Mouse (Mus musculus) liver (tissue): Measurements from ENCODE around the gene Mxd4.

Experiments used
- DNase-seq: peaks from one replicate; pipeline ENCODE4 v3.0.0-alpha.2; 2020; ENCODE audit warnings: mixed read lengths

The Mxd4 gene

DNA sequence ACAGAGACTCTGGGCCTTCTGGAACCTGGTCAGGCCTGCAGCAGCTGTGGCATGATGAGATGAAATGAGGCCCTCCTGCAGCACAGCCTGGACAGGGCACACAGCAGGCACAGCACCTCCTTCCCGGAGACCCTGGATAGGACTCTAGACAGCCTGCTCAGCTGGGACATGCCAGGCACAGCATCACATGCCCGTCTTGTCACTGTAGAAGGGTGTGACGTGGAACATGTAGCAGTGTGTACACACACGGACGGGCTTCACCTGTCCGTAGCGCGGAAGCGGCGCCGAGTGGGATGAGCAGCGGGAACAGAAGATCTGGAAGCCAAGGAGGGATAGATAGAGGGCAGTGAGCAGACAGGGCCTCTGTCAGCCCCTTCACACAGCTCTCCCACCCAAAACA lies 8.3 kb upstream of the Mxd4 start:
- DNase-seq: no peak

DNA sequence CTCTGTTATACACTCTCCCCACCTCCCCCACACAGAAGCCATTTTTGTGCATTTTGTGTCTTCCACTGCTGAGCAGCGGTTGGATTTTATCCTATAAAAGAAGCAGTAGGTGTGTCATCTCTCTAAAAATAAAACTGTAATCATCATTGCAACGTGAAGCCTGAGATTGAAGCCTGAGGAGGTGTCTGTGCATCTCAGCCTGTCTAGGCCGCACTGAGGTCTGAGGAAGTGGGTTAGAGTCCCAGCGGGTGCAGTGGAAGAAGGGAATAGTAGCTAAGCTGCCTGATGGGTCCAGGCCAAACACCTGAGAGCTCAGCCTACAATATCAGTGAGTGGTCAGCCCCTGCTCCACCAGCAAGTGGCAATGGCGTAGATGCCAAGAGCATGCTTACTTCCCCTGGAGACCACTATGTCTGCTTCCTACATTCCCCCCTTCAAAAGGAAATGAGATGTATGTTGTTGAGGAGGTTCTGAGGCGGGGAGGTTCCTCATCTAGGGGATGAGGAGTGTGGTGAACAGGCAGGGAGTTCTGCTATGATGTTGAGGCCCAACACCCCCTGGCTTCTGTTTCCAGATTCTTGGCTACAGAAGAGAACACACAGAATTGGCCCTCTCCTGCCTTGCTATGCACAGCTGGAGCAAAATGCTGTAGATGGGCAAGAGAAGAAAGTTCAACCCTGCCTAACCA lies 7.6 kb upstream of the Mxd4 start:
- DNase-seq: no peak

DNA sequence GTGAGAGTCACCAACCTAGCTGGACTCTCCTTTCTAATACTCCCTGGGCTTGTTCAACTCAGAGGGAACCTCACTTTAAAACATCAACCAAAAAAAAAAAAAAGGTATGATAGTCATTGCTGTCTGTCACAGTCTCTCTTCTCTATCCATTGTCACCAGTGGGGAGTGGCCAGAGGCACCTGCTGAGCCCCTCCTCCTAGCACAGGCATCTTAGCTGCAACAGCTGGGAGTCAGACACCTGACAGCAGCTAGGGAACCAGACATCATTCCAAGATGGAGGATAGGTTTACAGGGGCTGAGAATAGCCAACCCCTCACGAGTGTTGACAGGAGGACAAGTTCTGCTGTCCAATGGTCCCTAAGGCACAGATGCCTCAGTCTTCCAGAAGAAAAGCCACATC lies 6.9 kb upstream of the Mxd4 start:
- no peak for DNase-seq

DNA sequence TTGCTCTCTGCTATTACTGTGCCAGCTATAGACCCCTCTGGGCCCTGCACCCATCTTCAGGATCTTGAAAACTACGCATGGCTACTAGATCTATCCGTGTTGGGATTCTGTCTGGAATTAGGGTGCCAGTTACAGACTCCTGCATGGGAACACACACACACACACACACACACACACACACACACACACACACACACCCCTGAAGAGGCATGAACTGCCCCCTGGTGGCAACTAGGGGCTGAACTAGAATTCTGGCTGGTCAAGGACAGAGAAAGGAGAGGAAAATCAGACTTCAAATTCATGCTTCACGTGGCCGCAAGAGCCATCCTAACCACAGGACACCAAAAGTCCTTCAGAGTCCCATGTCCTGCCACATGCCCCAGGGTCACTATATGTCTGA lies 4.3 kb upstream of the Mxd4 start:
- no peak for DNase-seq

DNA sequence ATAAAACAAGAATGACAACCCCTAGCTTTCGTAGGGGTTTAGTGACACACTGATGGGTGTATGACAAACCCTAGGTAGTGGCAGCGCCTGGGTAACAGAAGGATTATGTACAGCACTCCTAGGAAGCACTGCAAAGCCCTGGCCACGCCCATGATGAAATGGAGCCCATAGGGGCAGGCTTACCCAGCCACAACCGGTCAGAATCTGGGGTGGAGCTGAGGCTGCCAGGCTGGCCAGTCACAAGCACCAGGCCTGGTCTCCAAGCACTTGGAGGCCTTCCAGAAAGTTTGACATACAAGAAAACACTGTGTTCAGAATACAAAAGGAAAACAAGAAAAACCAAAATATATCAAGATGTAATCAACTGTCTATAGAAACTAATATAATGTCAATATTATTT lies 3.5 kb upstream of the Mxd4 start:
- DNase-seq: no peak

DNA sequence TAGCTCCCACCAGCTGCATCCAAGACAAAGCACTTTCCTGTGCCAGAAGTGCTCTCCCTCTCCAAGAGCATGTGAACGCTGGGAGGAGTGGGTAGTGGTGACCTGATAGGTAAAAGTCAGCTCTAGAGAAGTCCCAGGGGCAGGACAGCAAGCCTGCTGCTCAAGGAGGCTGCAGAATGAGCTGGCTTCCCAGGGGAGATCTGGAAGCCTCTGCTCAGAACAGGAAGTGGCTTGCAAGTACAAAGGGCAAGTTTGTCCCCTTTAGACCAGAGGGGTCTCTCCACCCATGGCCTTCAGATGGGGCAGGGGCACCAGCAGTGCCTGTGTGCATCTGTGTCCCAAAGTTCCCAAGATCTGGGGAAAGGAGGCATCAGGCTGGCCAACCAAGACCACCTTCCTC lies 2.0 kb upstream of the Mxd4 start:
- no peak for DNase-seq

DNA sequence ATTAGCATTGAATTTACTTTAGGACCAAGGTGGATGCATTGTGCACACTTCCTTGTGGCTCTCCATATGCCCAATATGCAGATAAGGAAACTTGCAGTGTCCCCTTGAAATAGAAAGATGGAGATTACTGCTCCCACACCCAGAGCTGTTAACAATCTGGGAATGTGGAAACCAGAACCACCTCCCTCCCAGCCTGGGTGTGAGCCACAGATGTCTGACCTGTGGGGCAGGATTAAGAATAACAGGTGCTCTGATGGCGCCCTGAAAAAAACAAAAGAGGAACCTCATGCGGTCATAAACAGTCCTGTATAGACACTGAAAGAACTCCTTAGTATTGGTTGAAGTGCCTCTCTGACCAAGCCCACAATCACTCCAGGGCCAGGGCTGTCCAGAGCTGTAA lies 1.3 kb upstream of the Mxd4 start:
- no peak for DNase-seq

DNA sequence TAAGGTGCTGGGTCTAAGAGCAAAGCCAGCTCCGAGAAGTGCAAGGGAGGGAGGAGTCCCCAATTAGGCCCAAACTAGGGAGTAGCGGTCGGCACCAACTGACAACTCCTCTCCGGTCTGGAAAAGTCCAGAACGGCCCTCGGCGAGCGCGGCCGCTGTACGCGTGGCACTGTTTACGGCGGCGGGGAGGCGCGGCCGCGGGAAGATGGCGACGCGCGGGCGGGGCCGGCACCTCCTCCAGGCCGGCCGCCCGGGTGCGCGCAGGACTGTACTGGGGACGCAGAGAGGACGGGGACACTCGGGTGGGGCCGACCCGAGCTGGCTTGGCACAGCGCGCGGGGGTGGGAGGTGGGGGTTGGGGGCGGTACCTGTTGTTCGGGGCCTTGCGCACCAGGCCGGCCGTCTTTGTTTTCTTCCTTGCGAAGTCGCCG lies 544 bp downstream of the Mxd4 start:
- peak; percentile 60 for DNase-seq

DNA sequence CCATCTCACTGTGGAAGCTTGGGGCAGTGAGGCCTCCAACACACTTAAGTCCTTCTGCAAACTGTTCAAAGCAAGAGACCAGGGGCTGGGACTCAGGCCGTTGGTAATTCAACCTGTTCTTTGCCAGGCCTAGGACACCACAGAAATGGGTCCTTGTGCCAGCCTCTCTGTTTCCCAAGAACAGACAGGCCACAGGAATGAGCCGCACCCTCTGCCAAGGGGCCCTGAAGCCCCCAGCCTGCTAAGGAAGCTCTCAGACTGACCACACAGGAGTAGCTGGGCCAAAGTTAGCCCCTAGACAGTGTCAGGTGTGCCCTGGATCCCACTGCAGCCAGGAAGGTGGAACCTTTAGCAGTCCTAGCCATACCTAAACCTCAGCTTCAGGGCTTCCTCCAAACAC lies 1.1 kb downstream of the Mxd4 start:
- DNase-seq: peak; percentile 2

DNA sequence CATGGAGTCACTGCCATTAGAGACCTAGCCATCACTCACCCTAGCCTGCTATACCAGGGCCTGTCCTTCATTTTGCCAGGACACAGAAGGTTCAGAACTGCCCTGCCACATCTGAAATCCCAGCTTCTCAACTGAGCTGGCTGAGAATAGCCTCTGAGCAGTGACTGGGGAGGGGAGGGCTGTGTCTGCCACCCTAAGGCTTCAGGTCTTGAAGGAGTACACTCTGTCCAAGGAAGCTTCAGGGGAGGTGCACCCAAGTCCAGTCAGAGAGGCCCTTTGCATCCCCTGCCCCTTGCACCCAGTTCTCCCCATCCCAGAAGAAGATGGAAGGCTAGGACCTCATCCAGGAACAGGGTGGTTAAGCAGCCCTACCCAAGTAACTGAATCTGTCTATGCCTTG lies 1.7 kb downstream of the Mxd4 start:
- DNase-seq: peak; percentile 1

DNA sequence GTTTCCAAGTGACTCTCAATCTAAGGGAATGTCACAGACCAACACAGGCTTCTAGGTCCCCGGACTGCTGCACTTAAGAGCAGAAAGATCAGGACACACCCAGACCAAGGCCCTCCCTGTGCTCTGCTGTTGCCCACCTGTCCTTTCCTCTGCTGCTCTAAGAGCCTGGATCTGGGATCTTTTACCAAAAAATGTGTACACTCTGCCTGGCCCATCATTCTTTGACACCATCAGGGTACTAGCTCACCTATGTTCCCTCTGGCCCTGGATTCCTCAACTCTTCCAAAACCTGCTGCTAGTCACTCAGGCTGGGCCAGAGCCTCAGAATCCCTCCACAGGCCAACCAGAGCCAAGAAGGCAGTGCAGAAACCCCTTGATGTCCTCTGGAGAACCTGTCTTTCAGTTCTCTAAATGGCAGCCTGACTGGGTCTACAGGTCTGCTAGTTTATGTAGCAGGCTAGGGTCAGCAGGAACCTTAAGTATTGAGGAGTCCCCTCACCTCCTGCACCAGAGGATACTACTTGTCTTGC lies 2.4 kb downstream of the Mxd4 start:
- peak; percentile 1 for DNase-seq

DNA sequence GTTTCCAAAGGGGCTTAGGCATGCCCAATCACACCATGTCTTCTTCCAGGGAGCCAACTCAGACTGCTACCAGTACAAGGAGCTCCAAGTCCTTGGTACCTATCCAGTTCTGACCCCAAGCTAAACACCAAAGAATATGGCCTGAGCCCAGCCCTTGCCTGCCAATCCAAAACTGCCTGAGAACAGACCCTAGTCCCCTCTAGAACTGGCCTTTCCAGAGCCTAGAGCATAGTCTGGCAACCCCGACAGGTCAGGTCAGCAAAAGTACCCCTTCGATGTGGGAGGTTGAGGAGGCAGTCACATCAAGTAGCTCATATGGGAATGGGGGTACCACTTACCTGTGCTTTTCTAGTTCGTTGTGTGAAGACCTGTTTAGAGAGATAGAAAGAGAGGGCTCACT lies 3.5 kb downstream of the Mxd4 start:
- DNase-seq: no peak

DNA sequence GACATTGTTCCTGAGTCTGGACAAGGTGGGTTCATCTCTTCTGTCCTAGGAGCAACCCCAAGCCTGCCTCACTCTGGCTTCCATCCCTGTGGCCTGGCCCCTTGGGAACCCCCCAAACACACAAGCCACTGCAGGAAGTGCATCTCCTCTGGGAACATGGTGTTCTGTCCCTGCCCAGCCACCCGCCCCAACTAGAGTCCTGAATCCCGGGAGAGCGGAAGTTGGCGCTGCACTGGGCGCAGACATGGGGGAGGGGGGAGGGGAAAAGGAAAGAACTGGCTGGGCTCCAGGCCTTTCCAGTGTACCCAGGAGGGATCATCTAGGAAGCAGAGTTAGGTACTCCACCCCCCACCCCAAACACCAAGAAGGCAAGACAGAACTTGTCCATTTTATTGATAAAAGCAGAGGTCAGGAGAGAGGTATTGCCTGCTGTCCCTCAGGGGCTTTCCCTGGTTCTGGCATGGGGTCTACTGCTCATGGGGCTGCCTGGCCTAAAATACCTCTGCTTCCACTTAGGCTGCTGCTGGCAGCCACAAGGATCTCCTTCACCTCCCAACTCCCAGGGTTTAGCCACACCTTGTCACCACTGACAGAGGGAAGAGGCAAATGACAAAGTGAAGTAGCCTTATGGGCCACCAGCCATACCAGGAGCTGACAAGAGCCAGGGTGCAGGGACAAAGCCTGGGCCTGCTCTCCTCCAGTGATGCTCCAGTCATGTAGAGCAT lies 4.2 kb downstream of the Mxd4 start:
- DNase-seq: peak; percentile 7

DNA sequence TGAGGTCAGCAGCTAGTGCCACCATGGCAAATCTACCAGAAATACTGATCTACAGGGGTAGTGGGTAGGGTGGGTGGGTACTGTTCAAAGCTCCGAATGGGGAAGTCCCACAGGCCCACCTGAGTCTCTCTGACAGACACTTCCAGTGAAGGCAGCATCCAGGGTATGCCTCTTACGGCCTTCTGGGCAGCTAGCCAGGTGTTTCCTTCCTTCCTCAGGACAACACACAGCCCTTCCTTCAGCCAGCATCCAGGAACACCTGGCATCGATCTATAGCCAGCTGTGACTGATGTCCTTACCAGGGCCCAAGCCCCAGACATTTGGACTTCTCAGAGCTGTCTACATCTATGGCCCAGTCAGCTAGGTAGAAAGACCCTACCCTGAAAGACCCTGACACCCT lies 5.0 kb downstream of the Mxd4 start:
- DNase-seq: peak; percentile 1

DNA sequence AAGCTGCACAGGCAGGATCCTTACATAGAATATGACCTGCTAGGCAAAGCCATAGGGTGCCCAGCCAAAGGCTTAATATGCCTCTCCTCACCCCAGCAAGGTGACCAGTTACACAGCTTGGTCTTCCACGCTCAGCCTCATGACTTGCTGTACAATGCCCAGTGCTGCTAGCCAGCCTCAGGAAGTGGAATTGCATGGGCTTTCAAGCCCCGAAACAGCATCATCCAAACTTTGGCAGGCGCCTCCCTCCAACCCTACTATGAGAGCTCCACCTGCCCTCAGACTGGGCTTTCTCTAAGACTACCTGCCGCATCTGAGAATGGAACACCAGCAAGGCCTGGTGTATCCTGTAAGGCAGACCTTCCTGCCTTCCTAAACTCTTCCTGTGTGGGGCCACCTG lies 9.7 kb downstream of the Mxd4 start:
- no peak for DNase-seq

DNA sequence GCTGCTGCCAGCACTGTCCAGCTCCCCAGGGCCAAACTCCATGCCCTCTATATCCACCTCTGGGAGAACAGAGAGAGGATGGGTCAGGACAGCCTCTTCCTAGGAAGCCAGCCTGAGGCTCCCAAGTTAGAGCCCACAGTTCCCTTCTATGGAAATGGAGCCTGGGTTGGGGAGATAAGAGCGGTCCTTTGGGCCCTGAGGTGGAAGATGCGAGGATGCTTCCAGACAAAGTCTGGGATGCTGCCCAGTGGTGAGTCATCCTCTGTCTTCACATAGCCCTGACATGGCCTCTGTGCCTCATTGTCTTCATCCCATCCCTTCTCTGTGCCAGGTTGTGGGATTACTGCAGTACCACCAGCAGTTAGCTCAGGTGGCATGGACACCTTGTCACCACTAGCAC lies 10.4 kb downstream of the Mxd4 start:
- DNase-seq: no peak

DNA sequence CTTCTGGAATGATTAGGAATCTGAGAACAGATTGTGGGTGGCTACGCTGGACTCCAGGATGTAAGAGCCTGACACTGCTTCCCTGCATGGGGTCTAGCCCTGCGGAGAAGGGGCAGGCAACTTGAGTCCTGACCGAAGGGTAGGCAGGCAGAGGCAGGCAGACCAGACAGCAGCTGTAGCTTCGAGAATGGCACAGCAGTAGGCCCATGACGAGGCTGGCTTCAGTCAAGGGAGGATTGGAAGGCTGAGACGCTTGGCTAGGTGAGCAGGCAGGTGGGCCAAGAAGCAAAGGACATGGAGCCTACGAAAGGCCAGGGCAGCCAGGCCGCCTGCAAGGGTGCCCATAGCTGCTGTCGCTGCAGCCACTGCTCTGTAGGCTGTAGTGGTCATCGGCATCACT lies 10.8 kb downstream of the Mxd4 start:
- no peak for DNase-seq

DNA sequence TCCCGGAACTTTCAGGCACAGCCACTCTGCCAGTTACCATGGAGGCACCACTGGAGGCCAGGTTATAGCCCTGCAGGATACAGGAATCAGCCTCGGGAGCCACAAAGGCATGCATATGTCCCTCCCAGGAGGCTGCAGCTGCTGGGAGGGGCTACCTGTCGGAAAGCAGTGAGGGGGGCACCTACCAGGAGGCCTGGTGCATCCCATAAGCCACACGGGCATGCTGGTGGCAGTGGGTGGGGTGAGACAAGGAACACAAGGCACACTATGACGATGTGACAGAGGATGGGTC lies 12.2 kb downstream of the Mxd4 start:
- no peak for DNase-seq

DNA sequence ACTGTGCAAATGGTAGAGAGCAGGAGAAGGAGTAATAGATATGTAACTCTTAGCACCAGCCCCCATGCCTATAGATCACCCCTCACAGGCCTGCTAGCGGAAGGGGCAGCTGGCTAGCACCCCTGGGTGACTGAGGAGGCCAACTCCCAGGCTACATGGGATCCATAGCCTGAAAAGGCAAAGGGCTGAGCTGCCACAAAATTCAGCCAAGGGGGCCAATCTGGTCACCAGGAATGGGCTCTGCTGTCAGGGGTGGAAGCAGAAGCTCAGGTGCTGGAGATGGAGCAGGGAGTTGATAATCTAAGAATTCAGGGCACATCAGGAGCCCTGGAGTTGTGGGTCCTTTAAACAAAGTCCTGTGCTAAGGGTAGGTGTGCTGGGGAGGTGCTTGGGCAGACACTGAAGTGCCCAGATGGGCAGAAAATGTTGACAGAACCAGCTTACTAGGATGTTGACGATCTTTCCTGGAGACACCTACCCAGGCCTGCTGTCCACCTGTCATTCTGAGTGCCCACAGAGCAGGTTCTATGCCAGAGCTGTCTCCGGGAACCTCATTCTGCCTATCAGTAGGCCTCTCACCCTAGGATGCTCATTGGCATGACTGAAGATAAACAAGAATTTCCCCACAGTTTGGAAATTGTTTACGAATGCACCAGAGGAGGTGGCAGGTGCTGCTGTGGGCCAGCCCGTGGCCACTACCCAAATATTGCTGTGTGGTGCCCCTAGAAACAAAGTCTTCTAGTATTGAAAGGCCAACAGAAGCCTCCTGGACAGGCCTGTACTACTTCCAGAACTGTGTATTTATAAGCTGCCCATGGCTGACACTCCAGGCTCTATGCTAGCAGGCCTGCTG lies 12.7 kb downstream of the Mxd4 start:
- no peak for DNase-seq

DNA sequence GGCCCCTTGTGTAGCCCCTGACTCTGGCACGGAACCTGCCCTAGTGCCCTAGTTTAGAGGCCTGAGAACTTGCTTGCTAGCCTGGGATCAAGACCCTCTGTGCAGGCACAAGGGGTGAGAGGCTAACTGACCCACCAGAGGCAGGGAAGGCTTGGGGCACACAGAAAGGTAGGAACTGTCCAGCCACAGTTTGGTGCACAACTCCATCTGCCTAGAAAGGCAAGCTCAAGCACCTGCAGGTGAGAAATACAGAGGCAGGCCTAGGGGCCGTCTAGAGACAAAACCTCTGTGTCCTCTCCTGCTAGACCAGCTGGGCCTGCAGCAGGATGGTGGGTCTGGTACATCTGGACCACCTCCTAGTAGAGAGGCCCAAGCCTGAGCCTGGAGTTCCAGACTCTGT lies 13.5 kb downstream of the Mxd4 start:
- DNase-seq: no peak

DNA sequence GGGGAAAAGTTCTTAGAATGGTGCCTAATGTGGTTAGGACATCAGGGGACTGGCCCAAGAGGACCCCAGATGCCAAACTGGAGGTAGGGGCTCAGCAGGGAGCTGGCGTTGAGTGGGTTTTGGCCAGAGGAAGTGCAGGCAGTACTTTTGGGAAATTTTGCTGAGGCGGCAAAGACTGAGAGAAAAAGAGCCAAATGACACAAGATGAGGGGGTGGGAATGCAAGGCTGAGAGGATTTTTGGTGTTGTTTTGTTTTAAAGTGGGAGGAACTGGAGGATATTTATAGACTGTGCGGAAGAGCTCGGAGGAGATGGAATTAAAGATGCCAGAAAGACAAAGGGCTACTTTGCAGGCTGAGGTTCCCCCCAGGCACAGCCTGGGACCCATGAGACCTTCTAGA lies 16.8 kb downstream of the Mxd4 start:
- DNase-seq: no peak

DNA sequence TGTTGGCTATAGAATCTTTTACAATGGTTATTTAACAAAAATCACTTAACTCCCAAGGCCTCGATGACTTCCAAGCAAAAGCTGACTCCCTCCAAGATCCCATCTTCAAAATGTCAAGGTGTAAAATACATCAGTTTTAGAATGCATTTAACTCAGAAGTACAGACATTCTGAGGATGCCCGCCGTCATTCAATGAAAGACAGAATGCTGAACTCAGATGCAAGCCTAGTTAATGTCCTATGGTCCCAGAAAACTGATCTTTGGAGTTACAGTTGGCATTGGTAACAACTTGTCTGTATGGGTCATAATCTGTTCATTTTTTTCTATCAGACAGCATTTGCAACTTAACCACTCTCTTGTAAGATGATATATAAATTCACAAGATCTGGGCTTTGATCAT lies 17.6 kb downstream of the Mxd4 start:
- no peak for DNase-seq

DNA sequence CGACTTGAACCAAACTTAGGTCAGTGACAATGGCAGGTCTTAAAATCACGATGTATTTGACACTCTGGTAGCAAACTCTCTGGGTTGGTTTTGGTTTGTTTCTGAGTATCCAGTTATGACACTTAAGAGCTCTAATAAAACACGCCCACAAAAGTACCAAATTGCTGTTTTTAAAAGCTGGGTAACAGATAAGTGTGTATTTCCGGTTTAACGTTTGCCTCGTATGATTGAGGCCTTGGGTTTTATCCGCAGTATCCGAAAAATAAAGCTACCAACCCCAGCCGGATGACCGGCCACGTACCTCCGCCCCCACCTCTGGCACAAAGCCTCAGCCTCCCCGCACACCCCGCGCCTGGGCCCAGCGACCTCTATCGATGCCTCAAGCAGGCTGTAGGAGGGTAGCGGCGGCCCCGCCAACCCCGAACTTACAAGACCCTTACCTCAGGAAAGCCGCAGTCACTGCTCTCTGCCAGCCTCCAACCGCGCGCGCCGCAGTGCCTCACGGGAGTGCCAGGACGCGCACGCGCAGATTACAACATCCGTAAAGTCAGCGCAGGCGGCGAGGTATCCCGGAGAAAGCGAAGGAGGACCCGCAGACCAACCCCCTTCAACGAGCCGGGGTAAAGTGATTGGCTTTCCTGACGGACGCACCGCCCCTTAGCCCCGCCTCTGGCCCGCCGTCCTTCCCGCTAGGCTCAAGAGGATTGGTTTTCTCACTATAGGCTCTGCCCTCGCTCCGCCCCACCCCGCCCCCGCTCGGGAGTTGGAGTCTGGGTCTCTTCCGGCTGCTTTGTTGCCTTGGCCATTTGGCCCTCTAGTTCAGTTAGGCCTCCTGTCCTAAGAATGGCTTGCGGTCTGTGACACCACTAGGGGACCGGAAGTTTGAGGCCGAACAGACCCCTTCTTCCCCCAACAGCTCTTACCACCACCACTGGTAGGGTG lies 18.3 kb downstream of the Mxd4 start, which contains the start of the genes Poln and Haus3:
Gene Poln, minus strand, starts transcription at position 499 of the 942 bp plus-strand sequence.
Gene Haus3, minus strand, starts transcription at position 578 of the 942 bp plus-strand sequence.
- peak; percentile 99 for DNase-seq
